Mouse (Mus musculus) fibroblast of lung, adult 2 months (primary cell): ENCODE measurements around the gene Nrxn1.

Experiments used
- DNase-seq: peaks from one replicate; pipeline ENCODE4 v3.0.0-alpha.2; 2011; ENCODE audit warnings: low read depth

Gene Nrxn1

DNA sequence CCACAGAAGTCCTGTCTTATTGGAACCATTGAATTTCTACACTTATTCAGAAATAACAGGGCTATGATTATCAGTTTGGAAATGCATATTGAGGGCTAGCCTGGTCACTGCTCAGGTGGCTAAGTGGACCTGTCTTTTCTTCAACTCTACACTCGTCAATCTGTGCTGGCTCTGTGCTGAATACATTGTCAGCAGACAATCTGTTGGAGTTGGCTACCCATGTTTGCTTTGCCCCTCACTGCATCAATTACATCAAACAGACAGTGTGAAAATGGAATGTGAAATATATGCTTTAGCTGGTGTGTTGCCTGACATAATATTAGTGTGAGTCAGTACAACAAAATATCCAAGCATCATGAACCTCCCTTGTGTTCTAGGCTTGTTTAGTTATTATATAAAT, 438.4 kb downstream of the Nrxn1 start:
- no peak for DNase-seq

DNA sequence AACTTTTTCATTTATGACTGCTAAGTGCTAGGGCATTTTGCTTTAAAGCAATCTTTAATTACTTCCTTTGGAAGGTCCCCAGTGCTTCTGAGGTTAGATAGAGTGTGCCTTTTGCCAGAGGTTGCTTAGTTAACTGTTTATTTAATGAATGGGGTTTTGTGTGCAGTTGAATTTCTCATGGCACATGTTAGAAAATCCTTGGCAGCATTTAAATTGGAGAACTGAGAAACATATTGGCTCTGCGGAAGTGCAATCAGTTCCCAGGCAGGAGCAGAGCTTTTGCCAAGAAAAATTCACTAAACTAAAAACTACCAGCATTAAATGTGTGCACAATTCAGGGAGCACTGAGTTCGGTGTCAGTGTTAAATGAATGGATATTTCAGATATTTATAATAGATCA, 439.5 kb downstream of the Nrxn1 start:
- peak; percentile 36 for DNase-seq

DNA sequence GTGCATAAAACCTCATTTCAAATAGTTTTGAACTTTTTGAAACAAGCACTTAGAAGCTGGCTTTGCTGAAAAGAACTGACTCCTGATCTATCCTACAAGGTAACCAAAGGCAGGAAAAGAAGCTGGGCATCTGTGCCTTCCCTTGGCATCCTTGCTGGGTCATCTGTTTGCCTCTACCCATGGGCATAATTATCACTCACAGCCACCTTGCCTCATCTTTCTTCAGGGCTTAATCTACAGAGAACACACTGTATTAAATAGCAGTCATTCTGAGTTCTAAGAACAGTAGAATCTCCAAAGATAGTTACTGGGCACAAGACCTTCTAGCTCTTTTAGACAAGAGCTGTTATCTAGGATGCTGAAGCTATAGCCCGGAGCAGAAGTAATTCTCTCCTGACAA, 442.6 kb downstream of the Nrxn1 start:
- no peak for DNase-seq

DNA sequence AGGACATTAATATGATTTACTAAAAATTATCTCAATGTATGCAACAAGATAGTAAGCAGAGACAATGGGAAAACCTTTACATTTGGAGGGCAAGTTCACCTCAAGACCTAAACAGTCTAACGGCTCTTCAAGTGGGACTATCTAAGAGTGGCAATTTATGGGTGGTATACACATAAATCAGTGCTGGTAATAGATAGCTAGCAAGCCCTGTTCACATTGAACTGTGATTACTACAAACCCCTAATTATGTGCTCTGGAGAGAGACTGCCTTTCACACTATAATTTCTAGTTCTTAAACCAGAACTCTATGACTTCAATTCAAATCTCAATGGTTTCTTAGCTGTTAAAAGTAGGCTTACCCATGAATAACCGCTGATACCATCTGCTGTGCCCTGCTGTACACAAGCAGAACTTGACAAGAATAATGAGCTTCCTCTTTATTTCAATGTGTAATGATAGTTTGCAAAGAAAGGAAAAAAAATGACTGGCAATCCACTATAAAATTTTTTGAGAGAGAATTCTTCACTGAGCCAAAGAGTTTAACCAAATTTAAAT, 453.8 kb downstream of the Nrxn1 start:
- DNase-seq, result no peak

DNA sequence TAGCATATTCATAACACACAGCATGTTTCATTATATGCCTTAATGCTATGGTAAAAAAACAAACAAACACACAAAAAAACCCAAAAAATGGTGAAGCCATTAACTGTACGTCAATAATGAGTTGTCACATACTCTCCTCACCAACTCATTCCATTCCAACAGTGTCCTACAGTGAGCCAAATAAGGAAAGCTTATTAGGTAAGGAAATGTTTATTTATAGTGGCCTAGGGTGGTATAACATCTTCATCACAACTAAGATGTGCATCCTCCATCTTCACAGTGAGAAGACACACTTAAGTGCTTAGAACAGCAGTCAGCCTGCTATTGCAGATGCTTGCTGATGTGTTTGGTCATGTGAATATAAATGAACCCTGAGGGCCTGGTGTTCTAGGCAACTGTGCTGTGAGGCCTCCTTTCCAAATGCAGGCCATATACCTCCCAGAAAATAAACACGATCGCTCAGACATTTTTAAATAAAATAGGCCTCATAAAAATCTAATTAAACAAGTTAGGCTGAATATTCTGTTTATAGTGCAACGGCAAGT, 454.6 kb downstream of the Nrxn1 start:
- no peak for DNase-seq

DNA sequence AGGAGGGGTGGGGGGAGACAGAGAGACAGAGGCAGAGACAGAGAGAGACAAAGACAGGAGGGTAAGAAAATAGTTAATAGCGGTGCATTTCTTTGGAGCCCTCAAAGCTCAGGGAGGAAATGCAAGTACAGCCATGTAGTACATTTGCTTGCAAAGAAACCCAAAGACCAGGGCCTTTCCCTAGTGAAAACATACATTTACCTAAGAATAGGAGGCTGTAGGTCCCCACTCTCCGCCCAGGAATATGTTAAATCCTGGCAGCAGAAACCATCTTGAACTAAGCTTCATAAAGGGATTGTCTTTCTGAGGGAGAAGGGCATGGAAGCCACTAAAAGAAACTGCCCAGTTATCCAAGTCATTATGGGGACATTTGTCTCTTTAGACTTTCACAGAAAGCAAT, 461.5 kb downstream of the Nrxn1 start:
- DNase-seq, result no peak

DNA sequence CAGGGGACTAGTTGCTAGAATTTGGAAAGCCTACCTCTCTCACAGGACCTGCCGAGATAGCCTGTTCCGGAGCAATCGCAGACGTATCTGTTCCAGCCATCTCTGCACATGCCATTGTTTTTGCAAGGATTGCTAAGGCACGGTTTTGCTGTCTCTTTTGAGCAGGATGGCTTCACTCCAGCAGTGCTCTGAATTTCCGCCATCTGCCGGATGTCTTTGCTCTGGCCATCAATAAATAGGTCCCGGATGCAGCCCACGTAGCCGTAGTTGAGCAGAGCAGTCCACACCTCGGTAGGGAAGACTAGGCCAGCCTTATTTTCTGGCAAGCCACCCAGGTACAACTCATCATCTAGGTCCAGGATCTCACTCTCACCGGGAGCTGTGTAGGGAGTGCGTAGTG, 463.0 kb downstream of the Nrxn1 start:
- no peak for DNase-seq

DNA sequence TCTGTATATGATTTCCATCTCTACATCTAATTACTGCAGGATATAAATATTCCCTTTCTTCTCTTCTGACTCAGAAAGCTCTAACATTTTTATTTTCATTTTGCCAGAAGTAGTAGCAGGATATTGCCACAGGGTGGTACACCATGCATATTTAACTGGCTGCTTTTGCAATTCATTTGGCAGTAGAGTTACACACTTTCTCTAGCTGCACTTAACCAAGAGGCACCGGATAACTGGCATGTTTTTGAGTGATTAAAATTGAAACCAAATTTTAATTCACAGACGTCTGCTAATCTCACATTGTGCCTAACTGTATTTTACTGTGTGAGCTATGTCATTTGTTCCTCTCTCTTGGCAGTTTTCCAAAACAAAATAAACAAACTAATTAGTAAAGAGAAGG, 464.4 kb downstream of the Nrxn1 start:
- DNase-seq, result peak; percentile 29

DNA sequence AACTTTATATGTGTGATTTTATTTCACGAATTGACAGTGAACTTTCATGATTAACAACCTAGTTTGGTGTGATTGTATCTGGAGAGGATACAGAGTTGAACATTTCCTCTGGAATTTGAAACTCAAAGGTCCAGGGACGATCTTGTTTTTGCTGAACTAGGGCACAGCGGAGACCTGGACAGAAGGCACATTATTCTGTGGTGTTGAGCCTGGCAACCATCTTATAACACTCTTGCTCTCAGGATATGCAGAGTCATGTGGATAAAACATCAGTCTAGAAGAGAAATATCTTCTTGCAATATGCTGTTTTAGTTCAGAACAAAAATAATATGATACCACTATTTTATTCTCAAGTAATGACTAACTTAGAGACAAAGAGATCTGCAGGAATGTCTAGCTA, 464.9 kb downstream of the Nrxn1 start:
- DNase-seq, result no peak

DNA sequence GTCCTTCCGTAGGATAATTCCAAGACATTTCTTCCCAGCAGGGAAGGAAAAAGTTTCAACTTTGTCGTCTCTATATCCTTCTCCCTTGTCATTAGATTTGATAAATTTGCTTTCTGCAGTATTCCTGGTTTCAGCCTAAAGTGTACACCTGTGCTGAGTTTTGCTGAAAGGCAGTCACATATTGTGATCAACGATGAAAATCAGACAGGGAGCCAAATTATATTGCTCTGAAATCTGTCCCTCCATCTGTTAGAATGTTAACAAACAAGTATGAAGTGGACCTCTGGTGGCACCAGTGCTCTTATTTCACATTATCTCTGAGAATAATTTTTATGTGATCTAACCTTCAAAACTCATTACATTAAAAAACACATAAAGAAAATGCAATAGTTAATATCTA, 465.5 kb downstream of the Nrxn1 start:
- DNase-seq, result no peak

DNA sequence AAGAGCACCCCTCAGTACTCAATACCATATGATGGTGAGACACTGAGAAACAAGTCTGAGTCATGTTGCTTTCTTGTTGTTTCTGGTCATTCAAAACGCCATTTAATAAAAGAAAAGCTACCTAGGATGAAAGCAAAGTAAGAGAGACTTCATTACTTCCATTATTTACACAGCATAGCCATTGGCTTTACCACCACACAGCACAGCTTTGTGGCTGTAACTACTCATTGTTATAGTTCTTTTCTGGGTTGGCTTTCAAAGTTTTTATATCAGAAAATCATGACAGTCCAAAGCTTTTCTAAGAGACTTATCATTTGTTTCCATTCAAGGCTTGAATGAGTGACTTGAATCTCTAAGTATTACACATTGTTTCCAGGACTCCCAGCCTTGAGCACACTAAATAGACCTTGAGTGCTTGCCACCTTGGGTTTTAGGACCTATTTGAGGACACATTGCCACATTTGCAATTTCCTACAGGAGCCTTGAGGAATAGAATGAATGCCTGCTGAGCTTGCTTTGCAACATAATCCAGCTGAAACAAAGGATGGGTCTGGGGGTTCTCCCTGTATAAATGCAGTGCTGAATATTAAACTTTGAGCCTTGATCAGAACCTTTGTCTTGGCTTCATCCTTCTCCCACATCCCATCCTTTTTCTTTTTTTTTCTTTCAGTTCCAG, 468.1 kb downstream of the Nrxn1 start:
- no peak for DNase-seq

DNA sequence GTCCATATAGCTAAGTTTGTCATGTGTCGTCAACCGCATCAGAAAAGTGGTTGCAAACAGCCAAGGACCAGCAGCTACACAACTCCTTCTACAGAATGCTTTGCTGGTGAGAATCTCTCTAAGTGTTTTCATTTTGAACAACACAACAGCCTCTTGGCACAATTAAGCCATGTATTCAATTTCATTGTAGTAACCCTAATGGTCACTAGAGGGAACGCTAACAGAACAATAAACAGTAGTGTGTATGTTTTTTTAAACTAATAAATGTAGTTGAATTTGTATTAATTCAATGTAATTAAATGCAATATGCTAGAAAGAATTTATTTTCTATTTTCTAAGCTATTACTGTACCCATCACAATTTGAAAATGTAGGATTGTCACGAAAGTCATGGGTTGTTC, 471.0 kb downstream of the Nrxn1 start:
- no peak for DNase-seq

DNA sequence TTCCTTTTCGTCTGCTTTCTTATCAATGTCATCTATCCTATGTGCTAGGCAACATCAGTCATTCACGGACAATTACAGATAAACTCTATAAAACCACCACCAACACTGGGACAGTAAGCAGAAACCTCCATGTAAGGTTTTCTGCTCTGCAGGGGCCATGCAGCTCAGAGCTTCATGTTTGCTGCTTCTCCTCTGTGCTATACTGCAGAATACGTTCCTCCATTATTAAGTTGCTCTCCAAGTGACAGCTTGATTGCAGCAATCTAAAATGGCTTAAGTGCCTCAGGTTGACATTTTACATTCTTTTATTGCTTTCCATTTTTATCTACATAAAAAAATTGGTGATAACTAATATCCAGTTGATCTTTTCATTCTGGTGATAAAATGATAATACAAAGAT, 477.9 kb downstream of the Nrxn1 start:
- no peak for DNase-seq

DNA sequence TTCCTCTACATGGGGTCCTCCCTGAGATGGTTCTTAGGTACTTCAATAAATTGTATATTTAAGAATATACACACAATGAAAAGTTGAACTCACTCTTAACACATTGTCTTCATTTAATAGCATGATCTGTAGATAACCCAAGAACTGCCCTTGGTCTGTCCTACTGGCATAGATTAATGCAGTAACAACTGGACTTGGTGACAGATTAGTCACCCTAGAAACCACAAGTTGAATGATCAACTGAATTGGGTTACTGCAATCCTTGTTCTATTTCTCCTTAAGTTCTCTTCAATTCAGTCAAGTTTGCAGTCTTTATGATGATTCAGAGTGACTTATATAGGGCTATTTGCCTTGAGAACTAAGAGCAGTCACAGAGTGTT, 485.5 kb downstream of the Nrxn1 start:
- DNase-seq, result no peak

DNA sequence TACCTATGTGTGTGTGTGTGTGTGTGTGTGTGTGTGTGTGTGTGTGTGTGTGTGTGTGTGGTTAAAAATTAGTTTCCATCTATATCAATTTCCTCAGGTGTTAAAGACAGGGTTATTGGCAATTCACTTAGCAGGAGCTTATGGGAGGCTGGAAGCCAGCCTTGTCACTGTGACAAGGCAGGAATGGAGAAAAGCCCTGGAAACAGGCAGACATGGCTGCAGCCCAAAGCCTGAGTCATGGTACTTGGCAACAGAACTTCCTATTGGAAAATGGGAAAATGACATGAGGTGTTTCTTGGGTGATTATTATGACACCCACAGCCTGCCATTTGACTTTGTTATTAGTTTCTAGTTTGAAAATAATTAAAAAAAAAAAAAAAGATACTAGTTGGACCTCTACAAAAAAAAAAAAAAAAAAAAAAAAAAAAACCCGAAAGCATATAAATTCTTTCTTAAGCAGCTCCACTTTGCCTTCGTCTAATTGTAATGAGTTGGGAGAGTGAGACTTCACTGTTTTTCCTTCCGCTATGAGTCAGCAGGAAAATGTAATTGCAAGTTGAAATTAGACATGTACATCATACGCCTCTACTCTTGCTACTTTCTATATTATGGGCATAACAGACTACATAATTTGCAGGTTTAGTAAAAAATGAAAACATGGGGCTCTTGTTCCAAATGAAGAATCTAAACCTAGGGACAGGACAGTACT, 486.0 kb downstream of the Nrxn1 start:
- peak; percentile 58 for DNase-seq

DNA sequence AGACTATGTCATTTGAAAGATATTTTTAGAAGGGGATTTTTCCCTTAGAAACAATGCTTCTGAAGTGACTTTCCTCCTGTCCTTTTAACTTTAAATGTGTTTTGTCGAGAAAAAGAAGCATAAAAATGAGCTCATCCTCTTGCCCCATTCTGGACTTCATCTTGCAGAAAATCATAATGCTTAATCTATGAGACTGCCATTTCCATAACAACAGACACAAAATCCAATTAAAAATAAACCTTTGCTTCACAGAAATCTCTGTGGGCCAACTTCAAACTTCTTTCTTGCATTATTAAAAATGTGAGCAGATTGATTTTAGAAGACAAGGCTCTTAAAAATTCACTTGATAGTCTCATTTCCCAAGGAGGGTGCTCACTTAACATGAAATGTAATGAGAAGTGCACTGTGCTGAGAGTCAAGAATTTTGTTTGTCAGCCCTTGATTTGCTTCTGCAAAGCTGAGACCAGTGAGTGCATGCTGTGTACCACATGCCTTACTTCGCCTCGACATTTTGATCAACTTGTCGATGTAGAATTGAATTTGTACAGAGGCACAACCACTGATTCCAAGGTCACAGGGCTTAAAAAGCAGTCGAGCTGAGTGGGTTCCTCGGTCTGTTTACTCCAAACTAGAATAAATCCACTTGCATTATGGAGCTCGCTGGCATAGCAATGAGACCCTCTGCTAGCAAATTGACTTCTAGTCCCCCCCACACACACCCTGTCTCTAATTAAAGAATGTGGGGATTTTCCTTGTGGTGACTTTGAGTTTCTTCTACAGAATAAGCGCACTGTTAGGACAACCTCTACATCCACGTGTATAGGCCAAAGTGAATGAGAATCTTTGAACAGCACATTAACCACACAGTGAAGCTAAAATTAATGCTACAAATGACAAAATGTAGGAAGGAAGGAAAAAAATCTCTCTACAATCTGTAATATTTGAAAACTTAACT, 493.0 kb downstream of the Nrxn1 start:
- DNase-seq, result no peak

DNA sequence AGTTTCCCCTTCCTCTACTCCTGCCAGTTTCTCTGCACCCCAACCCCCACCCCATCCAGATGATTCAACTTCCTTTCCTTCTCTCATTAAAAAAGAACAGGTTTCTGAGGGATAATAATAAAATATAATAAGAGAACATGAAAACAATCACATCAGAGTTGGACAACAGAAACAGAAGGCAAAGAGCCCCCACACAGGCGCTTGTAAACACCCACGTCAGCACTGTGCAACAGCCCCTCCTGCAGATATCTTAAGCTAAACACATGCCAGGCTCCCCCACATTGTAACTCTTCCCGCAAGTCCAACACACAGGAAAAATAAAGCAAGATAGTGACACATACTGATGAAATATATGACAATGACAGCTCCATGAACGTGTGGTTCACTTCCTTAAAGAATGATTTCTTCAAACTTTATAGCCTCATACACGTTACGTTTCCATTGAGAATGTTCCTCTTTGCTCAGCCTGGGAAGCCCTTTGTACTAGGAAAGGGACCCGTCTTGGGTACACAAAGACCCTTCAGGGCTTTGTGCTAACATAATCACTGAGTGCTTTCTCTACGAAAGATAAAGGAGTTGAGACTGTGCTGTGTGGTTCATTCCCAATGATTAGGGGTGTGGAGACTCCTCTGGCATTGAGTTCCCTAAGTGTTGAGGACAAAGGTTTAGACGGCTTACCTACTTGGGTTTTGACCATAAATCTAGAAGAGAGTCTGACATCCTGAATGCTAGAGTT, 497.9 kb downstream of the Nrxn1 start:
- DNase-seq, result no peak

DNA sequence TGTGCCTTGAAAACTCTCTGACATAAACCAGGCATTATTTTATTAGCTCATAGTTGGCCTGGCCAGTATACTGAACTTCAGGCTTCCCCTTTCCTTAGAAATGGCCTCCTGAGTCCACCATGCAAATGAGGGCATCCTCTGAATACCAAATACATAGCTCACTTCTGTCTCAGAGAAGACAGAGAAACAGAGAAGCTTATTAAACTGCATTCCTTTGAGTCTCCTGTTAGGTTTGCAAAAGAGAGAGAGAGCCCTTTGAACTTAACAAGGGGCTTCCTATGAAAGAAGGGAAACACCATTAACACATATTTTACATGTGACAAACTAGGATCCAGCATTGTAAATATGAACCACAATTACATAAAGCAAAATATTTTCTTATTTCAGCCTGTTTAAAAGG, 506.0 kb downstream of the Nrxn1 start:
- DNase-seq, result no peak

DNA sequence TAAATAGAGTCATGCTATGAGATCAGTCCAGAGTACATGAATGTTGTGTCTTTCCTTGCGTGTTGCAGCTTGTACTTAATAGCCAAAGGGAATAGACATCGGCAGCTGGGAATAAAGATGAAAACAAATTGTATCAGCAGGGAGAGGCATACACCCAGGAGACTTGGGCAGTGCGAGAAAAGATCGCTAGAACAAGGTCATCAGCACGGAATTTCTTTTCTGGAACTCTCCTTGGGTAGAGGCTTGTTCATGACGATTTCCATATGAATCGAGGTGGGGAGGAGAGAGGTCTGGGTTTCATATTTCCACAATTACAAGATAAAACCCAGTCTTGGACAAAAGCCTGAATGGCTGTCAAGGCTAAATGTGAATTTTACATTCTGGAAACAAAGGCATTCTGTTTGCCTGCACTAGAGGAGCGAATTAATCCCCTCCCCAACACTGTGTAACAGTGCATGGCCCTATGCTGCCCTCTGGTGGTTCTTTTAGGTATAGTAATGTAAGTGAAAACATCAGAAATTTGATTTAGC, 508.1 kb downstream of the Nrxn1 start:
- no peak for DNase-seq

DNA sequence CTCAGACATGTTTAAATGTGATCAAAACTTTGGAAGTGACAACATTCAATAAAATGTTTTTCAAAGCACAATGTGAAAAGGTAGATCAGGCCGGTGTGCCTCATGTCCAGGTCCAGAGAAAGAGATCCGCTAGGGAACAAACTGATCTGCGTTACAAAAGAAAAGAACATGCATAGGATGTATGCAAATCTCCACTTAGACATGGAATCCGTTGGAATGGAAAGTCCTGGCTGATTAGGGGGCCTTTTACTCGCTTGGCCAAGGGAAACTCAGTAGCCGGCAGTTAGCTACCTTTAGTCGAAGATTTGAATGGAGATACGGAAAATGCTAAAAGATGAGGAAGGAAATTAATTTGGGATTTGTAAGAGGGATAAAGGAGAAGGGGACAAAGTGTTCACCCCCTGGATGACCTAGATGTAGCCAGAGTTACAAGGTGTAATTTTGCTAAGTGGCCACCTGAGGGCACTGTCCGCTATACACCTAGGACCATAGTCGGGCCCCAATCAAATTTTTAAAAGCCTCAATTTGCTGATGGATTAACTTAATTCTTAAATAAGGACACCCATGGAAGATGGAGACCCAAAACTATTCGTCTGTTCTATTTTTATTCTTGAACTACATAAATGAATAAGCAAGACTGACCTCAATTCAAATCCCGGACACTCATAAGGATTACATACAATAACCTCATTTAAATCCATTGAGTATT, 508.9 kb downstream of the Nrxn1 start:
- no peak for DNase-seq

DNA sequence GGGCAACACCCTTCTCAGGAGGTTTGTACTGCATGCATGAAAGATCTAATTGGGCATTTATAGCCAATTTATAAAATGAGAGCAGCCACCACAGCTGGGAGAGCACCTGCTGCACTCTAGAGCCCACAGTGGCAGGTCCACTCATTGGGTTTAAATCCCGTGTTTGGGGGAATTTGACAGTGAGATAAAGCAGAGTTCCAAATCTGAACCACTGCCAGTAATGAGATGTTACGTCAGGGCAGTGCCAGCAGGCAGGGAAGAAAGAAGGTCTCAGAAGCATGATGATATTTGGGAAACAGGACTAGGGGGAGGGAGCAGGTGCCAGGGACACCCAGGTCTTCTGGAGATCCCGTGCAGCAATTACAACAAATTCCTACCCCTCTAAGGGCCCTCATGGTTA, 509.7 kb downstream of the Nrxn1 start:
- DNase-seq, result no peak
